Mouse (Mus musculus): ENCODE results near the gene Selenon. TPM values are rescaled to one million over a fixed set of nuclear protein-coding genes. Genes with fewer than 3 reads are reported as not detected.

Selenon gene
- total and polyA plus RNA-seq, 3 experiments, result 21.9 to 42.5 (median 34.5) TPM

- peak; percentile 50 for DNase-seq
Measured at GRCm38 (mm10) chr4:134578407-134578806, 26.4 kb upstream of the Selenon start.

GRCm38 (mm10) chr4:134577281-134577680 is 25.3 kb upstream of the Selenon start:
- DNase-seq, result no peak

- no peak for DNase-seq
Measured at GRCm38 (mm10) chr4:134575486-134575885, 23.5 kb upstream of the Selenon start.

GRCm38 (mm10) chr4:134572449-134573300 is 20.7 kb upstream of the Selenon start:
- DNase-seq, result peak; percentile 51

- DNase-seq, result no peak
Measured at GRCm38 (mm10) chr4:134570704-134571451, 18.9 kb upstream of the Selenon start.

- DNase-seq, result no peak
Measured at GRCm38 (mm10) chr4:134569831-134570230, 17.9 kb upstream of the Selenon start.

- no peak for DNase-seq
Measured at GRCm38 (mm10) chr4:134569205-134569604, 17.2 kb upstream of the Selenon start.

- peak; percentile 54 for DNase-seq
Measured at GRCm38 (mm10) chr4:134567377-134568226, 15.6 kb upstream of the Selenon start.

GRCm38 (mm10) chr4:134564093-134564492 is 12.1 kb upstream of the Selenon start:
- no peak for DNase-seq

- no peak for DNase-seq
Measured at GRCm38 (mm10) chr4:134563624-134564023, 11.7 kb upstream of the Selenon start.

GRCm38 (mm10) chr4:134562014-134562413 is 10.0 kb upstream of the Selenon start:
- no peak for DNase-seq

- peak; percentile 45 for DNase-seq
Measured at GRCm38 (mm10) chr4:134560699-134561098, 8.7 kb upstream of the Selenon start.

GRCm38 (mm10) chr4:134559154-134559553 is 7.2 kb upstream of the Selenon start:
- DNase-seq, result no peak

GRCm38 (mm10) chr4:134558570-134559113 is 6.7 kb upstream of the Selenon start:
- DNase-seq, result no peak

GRCm38 (mm10) chr4:134557626-134558249 is 5.8 kb upstream of the Selenon start:
- DNase-seq, result no peak

GRCm38 (mm10) chr4:134555956-134556580 is 4.1 kb upstream of the Selenon start:
- DNase-seq, result no peak

GRCm38 (mm10) chr4:134553631-134554030 is 1.7 kb upstream of the Selenon start:
- no peak for DNase-seq

GRCm38 (mm10) chr4:134549899-134550298 is 2.1 kb downstream of the Selenon start:
- DNase-seq, result no peak

- DNase-seq, result no peak
Measured at GRCm38 (mm10) chr4:134548169-134548938, 3.6 kb downstream of the Selenon start.

Measured in adrenal gland, adult 2 months (tissue).